Mouse (Mus musculus): ENCODE data around the gene Btg2. TPM values are rescaled to one million over a fixed set of nuclear protein-coding genes. Genes with fewer than 3 reads are reported as not detected.

The Btg2 gene
- total and polyA plus RNA-seq, 3 experiments: 7.2 to 19.7 (median 11.6) TPM

GRCm38 (mm10) chr1:134042341-134042740 lies 36.6 kb downstream of the Btg2 start:
- Histone ChIP-seq H3K27me3 (replicated peaks) (peaks cover 80% of the 10 kb centered on the region), H3K4me2 (ENCODE audit: insufficient read depth, low read depth, poor library complexity, severe bottlenecking) (no peak overlapping the region), H3K9ac (ENCODE audit: insufficient read depth, low read depth) (no peak overlapping the region), H3K4me1 (ENCODE audit: control insufficient read depth in 1 of 2, insufficient read depth in 2 of 2) (peaks cover 3 to 15% of the 10 kb centered on the region in 2 experiments; a peak in 3 of 4 replicates), H3K9me3 (replicated peaks; ENCODE audit: low read length) (no peaks in the 10 kb centered on the region), H3K36me3 (replicated peaks in 1 of 2; ENCODE audit: control insufficient read depth in 1 of 2, insufficient read depth in 1 of 2, low read length in 1 of 2) (no peaks in the 10 kb centered on the region), H3K79me2 (replicated peaks; ENCODE audit: control insufficient read depth, extremely low read depth, insufficient read depth, poor library complexity, severe bottlenecking) (no peaks in the 10 kb centered on the region), H3K4me3 (replicated peaks in 1 of 3; ENCODE audit: low read depth in 2 of 3, low read length in 2 of 3, poor library complexity in 1 of 3) (no peak overlapping the region), H3K27ac (ENCODE audit: insufficient read depth, low read depth) (no peak overlapping the region)
- dilution Hi-C loops (cut with MboI; ENCODE audit: extremely low pct_ligation_motif_present, extremely low pct_unique_long_range_greater_than_20kb, low sequenced_read_pairs): no loop called here
- no peak for TF ChIP-seq TCF12 (IDR thresholded peaks at IDR 0.05; ENCODE audit: low read depth, low read length)
- TF ChIP-seq JUND (conservative IDR thresholded peaks at IDR 0.05; ENCODE audit: low read depth, low read length): no peak
- TF ChIP-seq BHLHE40 (IDR thresholded peaks at IDR 0.05; ENCODE audit: low read depth, low read length): no peak
- no peak for TF ChIP-seq IRF4 (IDR thresholded peaks at IDR 0.05; ENCODE audit: low read depth, low read length)
- no peak for TF ChIP-seq SMC3 (IDR thresholded peaks at IDR 0.05; ENCODE audit: low read depth, low read length)
- no peak for TF ChIP-seq MAFK (IDR thresholded peaks at IDR 0.05; ENCODE audit: insufficient replicate concordance, low read length)
- TF ChIP-seq SIN3A (IDR thresholded peaks at IDR 0.05; ENCODE audit: low read length): no peak
- TF ChIP-seq POLR2AphosphoS2 (IDR thresholded peaks at IDR 0.05; ENCODE audit: low read depth, low read length): no peak
- TF ChIP-seq ZC3H11A (IDR thresholded peaks at IDR 0.05; ENCODE audit: low read depth, low read length): no peak
- no peak for TF ChIP-seq GABPA (IDR thresholded peaks at IDR 0.05; ENCODE audit: insufficient replicate concordance, low read depth, low read length)
- no peak for TF ChIP-seq POLR2A (IDR thresholded peaks at IDR 0.05; ENCODE audit: low read depth, low read length)
- TF ChIP-seq MXI1 (IDR thresholded peaks at IDR 0.05; ENCODE audit: low read depth, low read length): no peak
- no peak for TF ChIP-seq RAD21 (IDR thresholded peaks at IDR 0.05; ENCODE audit: low read depth, low read length)
- TF ChIP-seq ZMIZ1 (IDR thresholded peaks at IDR 0.05; ENCODE audit: low read depth, low read length): no peak
- TF ChIP-seq KAT2A (IDR thresholded peaks at IDR 0.05; ENCODE audit: insufficient replicate concordance, low read length): no peak
- TF ChIP-seq MYC (IDR thresholded peaks at IDR 0.05; ENCODE audit: low read depth, low read length): no peak
- no peak for TF ChIP-seq HCFC1 (IDR thresholded peaks at IDR 0.05; ENCODE audit: low read depth, low read length)
- TF ChIP-seq USF2 (conservative IDR thresholded peaks at IDR 0.05; ENCODE audit: low read depth, low read length): no peak
- no peak for TF ChIP-seq EP300 (IDR thresholded peaks at IDR 0.05; ENCODE audit: low read length)
- no peak for TF ChIP-seq PAX5 (IDR thresholded peaks at IDR 0.05; ENCODE audit: low read length)
- in situ Hi-C loops (cut with MboI; ENCODE audit: low pct_ligation_motif_present, low pct_unique_long_range_greater_than_20kb, low sequenced_read_pairs): loop anchor here (10.0 kb wide), 1 partner anchor 48 kb away; no protein-coding TSS in a partner anchor
- DNase-seq (ENCODE audit: extremely low read depth): no peak

- TF ChIP-seq ZNF384 (IDR thresholded peaks at IDR 0.05; ENCODE audit: low read depth, low read length) (no peak), CHD1 (IDR thresholded peaks at IDR 0.05; ENCODE audit: low read depth, low read length) (no peak), ELF1 (IDR thresholded peaks at IDR 0.05; ENCODE audit: low read depth, low read length) (no peak), MXI1 (IDR thresholded peaks at IDR 0.05; ENCODE audit: low read depth, low read length) (no peak), RCOR1 (conservative IDR thresholded peaks at IDR 0.05; ENCODE audit: low read depth, low read length) (no peak), PAX5 (IDR thresholded peaks at IDR 0.05; ENCODE audit: low read length) (no peak), MYC (IDR thresholded peaks at IDR 0.05; ENCODE audit: low read depth, low read length) (no peak), USF2 (conservative IDR thresholded peaks at IDR 0.05; ENCODE audit: low read depth, low read length) (no peak), NRF1 (IDR thresholded peaks at IDR 0.05; ENCODE audit: low read depth, low read length) (no peak), ZC3H11A (IDR thresholded peaks at IDR 0.05; ENCODE audit: low read depth, low read length) (no peak), POLR2AphosphoS2 (IDR thresholded peaks at IDR 0.05; ENCODE audit: low read depth, low read length) (no peak), ZMIZ1 (IDR thresholded peaks at IDR 0.05; ENCODE audit: low read depth, low read length) (no peak), SMC3 (IDR thresholded peaks at IDR 0.05; ENCODE audit: low read depth, low read length) (no peak), MAZ (IDR thresholded peaks at IDR 0.05; ENCODE audit: low read depth, low read length) (no peak), CHD2 (IDR thresholded peaks at IDR 0.05; ENCODE audit: low read length) (no peak), BHLHE40 (IDR thresholded peaks at IDR 0.05; ENCODE audit: low read depth, low read length) (no peak), ETS1 (conservative IDR thresholded peaks at IDR 0.05; ENCODE audit: low read depth, low read length) (no peak), IRF4 (IDR thresholded peaks at IDR 0.05; ENCODE audit: low read depth, low read length) (no peak)
- Histone ChIP-seq H3K4me1 (ENCODE audit: control insufficient read depth in 1 of 2, insufficient read depth in 2 of 2) (peaks cover 3 to 15% of the 10 kb centered on the region in 2 experiments; a peak in 3 of 4 replicates), H3K36me3 (replicated peaks in 1 of 2; ENCODE audit: control insufficient read depth in 1 of 2, insufficient read depth in 1 of 2, low read length in 1 of 2) (no peaks in the 10 kb centered on the region), H3K9me3 (replicated peaks; ENCODE audit: low read length) (no peaks in the 10 kb centered on the region), H3K27ac (ENCODE audit: insufficient read depth, low read depth) (no peak overlapping the region), H3K9ac (ENCODE audit: insufficient read depth, low read depth) (no peak overlapping the region), H3K4me3 (replicated peaks in 1 of 3; ENCODE audit: low read depth in 2 of 3, low read length in 2 of 3, poor library complexity in 1 of 3) (no peak overlapping the region), H3K4me2 (ENCODE audit: insufficient read depth, low read depth, poor library complexity, severe bottlenecking) (no peak overlapping the region), H3K79me2 (replicated peaks; ENCODE audit: control insufficient read depth, extremely low read depth, insufficient read depth, poor library complexity, severe bottlenecking) (no peaks in the 10 kb centered on the region), H3K27me3 (replicated peaks) (peaks cover 81% of the 10 kb centered on the region)
- in situ Hi-C loops (cut with MboI; ENCODE audit: low pct_ligation_motif_present, low pct_unique_long_range_greater_than_20kb, low sequenced_read_pairs): loop anchor here (10.0 kb wide), 1 partner anchor 47 kb away; no protein-coding TSS in a partner anchor
- dilution Hi-C loops (cut with MboI; ENCODE audit: extremely low pct_ligation_motif_present, extremely low pct_unique_long_range_greater_than_20kb, low sequenced_read_pairs): no loop called here
- DNase-seq (ENCODE audit: extremely low read depth): no peak
These were observed 37.0 kb downstream of the Btg2 start for GRCm38 (mm10) chr1:134041900-134042299.

Measured in CH12.LX (cell line).